Mouse (Mus musculus) T-helper 1 cell (primary cell): Measurements from ENCODE around the gene Syt7.

Experiments
- in situ Hi-C: fragments of 300-600 bp; cut with MboI, MseI; formaldehyde crosslinking; loops from one replicate; pipeline ENCODE4 v1.15.1; 2025; ENCODE audit warnings: high pct_unique_total_duplicates

Syt7 gene

DNA sequence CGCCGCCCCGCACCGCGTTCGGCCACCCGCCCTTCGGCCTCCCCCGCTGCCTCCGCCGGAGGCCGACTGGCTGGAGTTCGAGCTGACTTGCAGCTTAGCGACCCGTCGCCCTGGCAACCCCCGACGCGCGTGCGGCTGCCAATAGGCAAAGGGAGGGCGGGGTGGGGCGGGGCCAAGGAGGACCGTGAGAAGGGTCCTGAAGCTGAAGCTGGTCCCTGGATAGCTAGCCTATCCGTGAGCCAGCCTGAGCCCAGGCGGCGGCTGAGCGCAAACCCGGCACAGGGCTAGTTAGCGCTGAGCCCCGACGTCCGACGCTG is 68.6 kb downstream of the Syt7 start:
- in situ Hi-C loops, result no loop called here

- in situ Hi-C loops, result no loop called here
These were observed 69.2 kb downstream of the Syt7 start for GRCm38 (mm10) chr19:10458096-10458495.

GRCm38 (mm10) chr19:10459907-10460306 is 71.0 kb downstream of the Syt7 start:
- in situ Hi-C loops, result no loop called here

DNA sequence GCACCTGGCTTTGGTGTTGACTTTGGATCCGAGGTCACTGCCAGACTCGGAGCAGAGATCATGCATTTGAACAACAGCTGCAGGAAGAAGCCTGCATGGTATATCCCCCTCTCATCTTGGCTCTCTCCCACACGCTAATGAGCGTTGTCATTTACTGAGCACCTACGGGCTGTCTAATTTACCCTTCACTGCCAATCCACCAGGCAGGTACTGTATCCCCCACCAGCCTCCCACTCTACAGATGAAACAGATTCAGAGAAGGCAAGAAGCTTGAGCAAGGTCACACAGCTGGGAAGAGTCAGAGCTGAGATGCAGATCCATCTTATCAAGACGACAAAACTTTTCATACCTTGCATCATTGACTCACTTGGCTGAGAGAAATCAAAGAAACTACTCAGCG is 72.7 kb downstream of the Syt7 start:
- in situ Hi-C loops, result no loop called here

DNA sequence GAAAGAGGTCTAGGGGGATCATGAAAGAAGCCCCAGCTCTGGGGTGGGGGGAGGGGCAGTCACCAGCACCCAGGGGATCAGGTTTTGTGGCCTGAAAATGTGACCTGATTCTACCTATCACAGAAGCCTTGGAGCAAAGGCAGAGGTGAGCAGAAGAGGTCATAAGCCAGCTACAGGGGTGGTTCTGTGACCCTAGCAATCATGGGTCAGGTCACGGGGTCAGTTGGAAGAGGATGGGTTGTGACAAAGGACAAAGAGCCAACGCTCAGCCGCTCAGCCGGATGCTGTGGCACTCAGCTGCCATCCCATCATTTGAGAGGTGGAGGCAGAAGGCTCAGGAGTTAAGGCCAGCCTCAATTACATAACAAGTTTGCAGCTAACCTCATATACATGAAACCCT is 75.5 kb downstream of the Syt7 start:
- in situ Hi-C loops, result no loop called here

DNA sequence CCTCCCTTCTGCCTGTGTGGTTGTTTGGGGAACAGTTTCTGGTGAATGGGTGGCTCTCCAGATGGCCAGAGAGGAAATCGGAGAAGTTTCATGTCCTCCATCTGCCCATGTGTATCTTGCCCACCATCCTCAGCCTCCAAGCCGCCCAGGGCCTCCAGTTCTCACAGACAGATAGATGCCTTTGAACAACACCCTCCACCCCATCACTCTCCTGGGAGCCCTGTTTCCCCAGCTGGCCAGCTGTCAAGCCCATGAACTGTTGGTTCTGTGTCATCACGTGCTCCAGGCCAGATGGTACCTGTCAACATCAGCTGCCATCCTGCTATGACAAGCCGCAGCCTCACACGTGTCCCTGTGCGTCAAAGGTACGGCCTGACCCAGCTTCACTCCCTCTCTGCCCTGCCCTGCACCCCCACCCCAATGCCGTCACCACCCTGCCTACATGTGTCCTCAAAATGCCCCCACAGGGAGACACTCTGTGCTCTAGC is 80.3 kb downstream of the Syt7 start:
- in situ Hi-C loops, result no loop called here

DNA sequence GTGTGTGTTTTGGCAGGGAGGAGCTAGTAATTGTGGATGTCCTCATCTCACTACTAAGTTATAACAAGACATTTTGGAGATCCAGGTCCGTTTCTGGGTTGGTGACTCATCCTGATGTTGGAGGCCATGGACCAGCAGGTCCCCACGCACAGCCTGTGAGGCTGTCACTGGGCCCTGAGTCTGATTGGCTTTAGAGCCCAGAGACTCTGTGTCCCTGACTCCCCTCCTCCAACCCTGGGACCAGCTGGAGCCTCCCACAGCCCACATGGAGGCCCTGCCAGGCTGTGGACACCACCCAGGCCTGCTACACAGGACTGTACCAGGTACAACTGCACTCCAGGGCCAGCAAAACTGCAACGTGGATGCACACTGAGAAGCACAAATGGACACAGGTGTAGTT is 84.1 kb downstream of the Syt7 start:
- in situ Hi-C loops, result no loop called here

DNA sequence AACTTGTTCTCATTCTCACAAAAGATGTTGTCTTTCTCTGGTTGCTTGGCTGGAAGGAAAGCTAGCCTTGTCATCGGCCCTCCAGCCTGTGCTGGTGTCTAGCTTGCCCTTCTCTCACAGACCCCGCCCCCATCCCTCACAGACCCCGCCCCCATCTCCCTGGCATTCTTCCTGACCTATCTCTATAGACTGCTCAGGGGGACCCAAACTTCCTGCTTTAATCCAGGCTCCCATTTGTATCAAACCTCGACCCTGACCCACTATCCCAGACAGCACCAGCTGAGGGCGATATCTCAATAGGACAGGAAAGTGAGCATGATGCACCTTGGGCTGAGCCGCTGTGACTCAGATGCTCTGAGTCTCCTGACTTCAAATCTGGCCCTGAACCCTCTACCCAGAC is 84.9 kb downstream of the Syt7 start:
- in situ Hi-C loops, result no loop called here

DNA sequence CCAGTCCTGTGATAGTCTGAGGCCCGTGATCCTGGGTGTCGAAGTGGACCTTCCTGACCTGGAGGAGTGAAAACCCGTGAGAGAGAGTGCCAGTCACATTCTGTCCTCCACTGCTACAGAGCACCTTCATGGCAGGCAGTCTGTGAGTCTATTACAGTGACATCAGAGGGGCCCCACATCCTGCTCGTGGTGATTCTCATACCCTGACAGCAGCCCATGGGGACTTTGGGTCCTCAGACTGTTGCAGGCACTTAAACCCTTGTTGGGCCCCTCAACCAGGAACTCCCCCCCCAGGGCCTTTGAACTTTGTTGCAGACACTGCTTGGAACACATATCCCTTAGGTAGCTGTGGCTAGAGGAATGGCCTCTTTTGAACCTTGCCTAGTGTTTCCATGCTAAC is 90.7 kb downstream of the Syt7 start:
- in situ Hi-C loops, result no loop called here

GRCm38 (mm10) chr19:10482703-10483102 is 93.8 kb downstream of the Syt7 start, which contains the start of gene Ppp1r32:
Gene Ppp1r32, minus strand, starts transcription at chr19:10482928.
- in situ Hi-C loops, result no loop called here

- in situ Hi-C loops, result loop anchor here (5.0 kb wide), 1 partner anchor 34 kb away; no protein-coding TSS in a partner anchor
These were observed 97.4 kb downstream of the Syt7 start for GRCm38 (mm10) chr19:10486264-10486738.

DNA sequence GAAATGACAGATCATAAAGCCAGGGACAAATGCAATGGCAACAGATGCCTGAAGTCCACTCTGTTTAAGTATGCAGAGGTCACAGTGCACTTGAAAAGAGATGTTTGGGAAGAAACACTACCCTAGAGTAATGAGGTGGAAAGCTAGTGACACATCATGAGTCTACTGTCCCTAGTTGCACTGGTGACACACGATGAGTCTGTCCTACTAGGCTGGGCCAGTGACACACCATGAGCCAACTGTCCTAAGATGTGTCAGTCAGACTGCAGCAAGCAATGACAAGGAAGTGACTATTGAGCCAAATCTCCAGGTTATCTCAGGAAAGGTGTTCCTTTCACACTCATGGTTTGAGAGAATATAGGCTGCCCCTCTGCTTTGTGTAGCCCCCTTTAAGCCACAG is 106.8 kb downstream of the Syt7 start:
- in situ Hi-C loops, result no loop called here

DNA sequence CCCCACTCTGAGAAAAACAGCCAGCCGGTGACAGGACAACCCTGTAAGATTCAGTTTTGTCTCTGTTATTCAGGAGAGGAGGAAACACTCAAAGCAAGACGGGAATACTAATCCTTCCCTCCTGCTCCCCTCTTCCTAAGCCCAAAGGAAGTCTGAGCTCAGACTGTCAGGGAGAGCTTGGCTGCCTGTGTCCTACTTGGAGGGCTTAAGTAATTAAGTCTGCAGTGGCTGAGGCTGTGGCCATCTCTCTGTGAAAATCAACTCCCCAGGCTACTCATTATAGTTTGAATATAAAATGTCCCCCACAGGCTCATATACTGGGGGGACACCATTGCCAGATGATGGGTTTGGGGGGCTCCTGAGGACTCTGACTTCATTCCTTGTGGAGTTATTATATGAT is 108.1 kb downstream of the Syt7 start:
- in situ Hi-C loops, result no loop called here

DNA sequence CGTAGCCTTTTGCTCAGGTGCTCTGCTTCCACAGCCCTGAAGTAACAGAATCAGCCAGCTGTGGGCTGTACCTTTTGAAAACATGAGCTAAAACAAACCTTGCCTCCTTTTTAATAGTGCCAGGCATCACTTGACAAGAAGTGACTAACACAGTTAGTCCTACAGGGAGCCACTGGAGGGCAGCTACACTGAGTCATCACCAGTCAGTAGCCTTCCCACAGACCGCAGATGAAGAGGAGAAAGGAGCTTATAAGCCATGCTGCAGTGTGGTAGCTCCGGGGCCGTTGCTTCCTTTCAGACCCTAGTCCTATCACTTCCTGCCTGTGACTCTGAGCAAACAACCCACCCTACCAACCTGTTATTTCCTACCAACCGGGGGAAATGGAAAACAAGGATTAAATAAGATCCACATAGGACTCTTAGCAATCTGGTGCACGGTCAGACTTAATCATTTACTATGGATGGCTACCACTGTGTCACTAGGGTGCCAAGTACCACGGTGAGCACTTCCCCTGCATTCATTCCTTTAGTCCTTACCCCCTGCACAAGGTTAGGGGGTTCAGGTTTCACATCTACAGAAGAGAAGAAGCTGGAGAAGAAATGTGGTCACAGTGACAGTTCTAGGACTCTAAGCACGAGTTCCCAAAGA is 108.7 kb downstream of the Syt7 start:
- in situ Hi-C loops, result no loop called here

DNA sequence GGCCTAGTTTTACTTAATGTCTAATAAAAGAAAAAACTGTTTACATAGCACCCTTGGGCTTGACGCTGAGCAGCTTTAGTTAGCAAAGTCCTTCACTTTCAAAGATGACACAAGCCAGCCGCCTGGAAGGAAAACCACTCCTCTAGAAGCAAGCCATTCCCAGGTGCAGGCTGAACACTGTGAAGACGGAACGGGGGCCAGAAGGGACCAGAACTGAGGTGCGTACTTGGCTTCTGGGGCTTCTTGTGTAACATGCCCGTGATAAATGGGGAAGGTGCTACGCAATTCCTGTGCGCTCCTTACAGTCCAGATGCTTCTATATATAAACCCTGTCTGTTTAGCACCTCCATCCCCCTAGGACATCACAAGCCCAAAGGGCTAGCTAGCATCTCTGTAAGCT is 111.7 kb downstream of the Syt7 start:
- in situ Hi-C loops, result no loop called here

GRCm38 (mm10) chr19:10502571-10502970 is 113.7 kb downstream of the Syt7 start:
- in situ Hi-C loops, result no loop called here
